Mouse (Mus musculus): ENCODE data around the gene Slc25a51. TPM values are rescaled to one million over a fixed set of nuclear protein-coding genes. Genes with fewer than 3 reads are reported as not detected.
A peak's percentile ranks its signal among the peaks of the same experiment; 100 is the strongest.

The Slc25a51 gene
- polyA plus RNA-seq, 1 experiment from 2014 or later, result 81.0 TPM

DNA sequence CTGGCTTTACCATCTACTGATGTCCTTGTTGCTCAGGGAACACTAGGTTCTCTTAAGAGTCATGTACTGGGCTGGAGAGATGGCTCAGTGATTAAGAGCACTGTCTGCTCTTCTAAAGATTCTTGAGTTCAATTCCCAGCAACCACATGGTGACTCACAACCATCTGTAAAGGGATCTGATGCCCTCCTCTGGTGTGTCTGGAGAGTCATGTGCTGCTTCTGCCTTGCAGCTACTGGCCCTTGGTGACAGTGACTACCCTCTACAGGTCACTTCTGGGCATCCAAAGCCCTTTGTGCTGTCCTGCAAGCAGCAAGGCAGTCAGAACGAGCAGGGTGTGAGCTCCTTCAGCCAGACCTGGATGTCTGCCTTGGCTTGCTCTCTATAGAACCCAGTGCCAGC, 33.2 kb upstream of the Slc25a51 start:
- Histone ChIP-seq H3K27me3 (replicated peaks) (no peaks in the 10 kb centered on the region), H3K27ac (no peak overlapping the region), H3K4me3 (no peak overlapping the region), H3K4me2 (no peak overlapping the region), H3K4me1 (peaks cover 9% of the 10 kb centered on the region; the same call in 1 of the 2 replicates), H3K36me3 (peaks cover 94% of the 10 kb centered on the region), H3K9ac (no peak overlapping the region), H3K9me3 (replicated peaks) (no peaks in the 10 kb centered on the region)
- ATAC-seq, result no peak
- 65% methylated on average over 1 of the region's 1 CpGs for WGBS (ENCODE audit: insufficient replicate concordance)

DNA sequence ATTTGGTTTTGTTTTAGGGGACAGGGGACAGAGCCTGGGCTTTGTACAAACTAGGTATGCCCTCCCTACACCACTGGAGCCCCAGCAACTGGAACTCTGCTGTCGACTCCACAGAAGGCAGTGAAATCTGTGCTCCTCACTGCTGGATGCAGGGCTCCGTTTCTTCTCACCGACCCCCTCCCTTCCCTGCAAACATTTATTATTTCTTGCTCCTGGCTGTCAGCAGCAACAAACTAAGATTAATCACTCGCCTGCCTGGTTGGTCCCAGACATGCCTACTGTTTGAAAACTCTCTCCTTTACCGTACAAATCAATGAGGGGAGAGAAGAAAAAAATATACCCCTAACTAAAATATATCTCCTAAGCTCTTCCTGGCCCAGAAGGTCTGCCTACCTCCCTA, 30.7 kb upstream of the Slc25a51 start:
- Histone ChIP-seq H3K4me1 (peaks cover 15% of the 10 kb centered on the region), H3K27me3 (replicated peaks) (no peaks in the 10 kb centered on the region), H3K9ac (no peak overlapping the region), H3K27ac (no peak overlapping the region), H3K9me3 (replicated peaks) (no peaks in the 10 kb centered on the region), H3K4me2 (no peak overlapping the region), H3K4me3 (no peak overlapping the region), H3K36me3 (peaks cover 89% of the 10 kb centered on the region)
- ATAC-seq, result no peak
- 56% methylated on average over 5 of the region's 5 CpGs for WGBS (ENCODE audit: insufficient replicate concordance)

DNA sequence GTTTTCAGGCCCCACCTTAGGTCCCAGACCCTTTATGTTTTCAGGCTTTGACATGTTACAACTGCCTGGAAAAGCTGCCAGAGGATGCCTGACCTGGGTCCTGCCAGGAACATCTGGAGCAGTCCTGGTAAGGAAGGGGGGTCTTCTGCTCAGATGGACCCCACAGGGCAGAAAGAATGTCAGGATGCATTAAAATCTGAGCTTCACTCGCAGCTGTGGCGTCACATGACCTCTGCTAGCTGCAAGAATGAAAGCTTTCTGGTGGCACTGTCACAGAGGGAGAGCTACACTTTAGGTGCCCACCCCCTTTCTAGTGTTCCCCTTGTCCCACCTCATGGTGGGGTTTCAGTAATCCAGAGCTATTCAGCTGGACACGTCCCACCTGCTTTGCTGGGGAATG, 28.4 kb upstream of the Slc25a51 start:
- H3K9ac ChIP-seq, result no peak overlapping the region
- H3K4me2 ChIP-seq, result no peak overlapping the region
- H3K27ac ChIP-seq, result no peak overlapping the region
- H3K4me1 ChIP-seq, result peaks cover 15% of the 10 kb centered on the region
- 72% methylated on average over 3 of the region's 3 CpGs for WGBS (ENCODE audit: insufficient replicate concordance)
- no peaks in the 10 kb centered on the region for H3K9me3 ChIP-seq (replicated peaks)
- peaks cover 75% of the 10 kb centered on the region for H3K36me3 ChIP-seq
- H3K27me3 ChIP-seq (replicated peaks), result no peaks in the 10 kb centered on the region
- H3K4me3 ChIP-seq, result no peak overlapping the region
- no peak for ATAC-seq

DNA sequence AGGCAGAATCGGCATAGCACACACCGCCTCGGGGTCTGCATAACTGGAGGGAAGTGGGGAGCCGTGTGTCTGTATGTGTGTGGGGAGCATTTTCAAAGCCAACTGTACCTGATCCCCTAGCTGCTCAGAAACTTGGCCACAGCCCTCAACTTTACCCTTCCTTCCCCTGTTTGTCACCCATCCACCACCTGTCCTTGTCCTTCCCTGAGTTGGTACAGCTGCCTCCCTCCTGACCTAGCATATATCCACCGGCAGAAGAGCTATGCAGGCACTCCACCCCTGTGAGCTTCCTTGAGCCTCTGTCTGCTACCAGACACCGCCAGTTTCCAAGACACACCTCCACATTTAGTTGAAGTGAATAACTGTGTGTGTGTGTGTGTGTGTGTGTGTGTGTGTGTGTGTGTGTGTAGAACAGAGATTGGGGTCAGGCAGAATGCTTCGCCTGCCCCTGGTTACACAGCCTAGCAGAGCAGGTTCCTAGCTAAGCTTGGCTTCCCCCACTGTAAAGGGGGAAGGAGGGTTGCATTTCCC, 27.9 kb upstream of the Slc25a51 start:
- WGBS (ENCODE audit: insufficient replicate concordance), result 68% methylated on average over 7 of the region's 7 CpGs

GRCm38 (mm10) chr4:45435899-45436298, 27.3 kb upstream of the Slc25a51 start:
- H3K27ac ChIP-seq, result no peak overlapping the region
- H3K4me1 ChIP-seq, result peaks cover 15% of the 10 kb centered on the region
- no peaks in the 10 kb centered on the region for H3K9me3 ChIP-seq (replicated peaks)
- H3K27me3 ChIP-seq (replicated peaks), result no peaks in the 10 kb centered on the region
- ATAC-seq, result no peak
- no peak overlapping the region for H3K9ac ChIP-seq
- WGBS (ENCODE audit: insufficient replicate concordance), result 56% methylated on average over 2 of the region's 2 CpGs
- no peak overlapping the region for H3K4me2 ChIP-seq
- no peak overlapping the region for H3K4me3 ChIP-seq
- H3K36me3 ChIP-seq, result peaks cover 68% of the 10 kb centered on the region

More for the DNA sequence above, 27.9 kb upstream of the Slc25a51 start:
- Histone ChIP-seq H3K4me3 (no peak overlapping the region), H3K4me1 (peaks cover 15% of the 10 kb centered on the region), H3K27me3 (replicated peaks) (no peaks in the 10 kb centered on the region), H3K27ac (no peak overlapping the region), H3K36me3 (peaks cover 74% of the 10 kb centered on the region), H3K9me3 (replicated peaks) (no peaks in the 10 kb centered on the region), H3K4me2 (no peak overlapping the region), H3K9ac (no peak overlapping the region)
- no peak for ATAC-seq

GRCm38 (mm10) chr4:45434681-45435080, 26.1 kb upstream of the Slc25a51 start:
- Histone ChIP-seq H3K4me1 (peaks cover 15% of the 10 kb centered on the region), H3K9me3 (replicated peaks) (no peaks in the 10 kb centered on the region)
- 75% methylated on average over 4 of the region's 4 CpGs for WGBS (ENCODE audit: insufficient replicate concordance)

GRCm38 (mm10) chr4:45434071-45434470, 25.5 kb upstream of the Slc25a51 start:
- no peak for ATAC-seq
- no peaks in the 10 kb centered on the region for H3K27me3 ChIP-seq (replicated peaks)
- H3K9ac ChIP-seq, result no peak overlapping the region
- peaks cover 15% of the 10 kb centered on the region for H3K4me1 ChIP-seq
- no peaks in the 10 kb centered on the region for H3K9me3 ChIP-seq (replicated peaks)
- H3K4me3 ChIP-seq, result no peak overlapping the region
- peaks cover 61% of the 10 kb centered on the region for H3K36me3 ChIP-seq
- no peak overlapping the region for H3K4me2 ChIP-seq
- no peak overlapping the region for H3K27ac ChIP-seq
- WGBS (ENCODE audit: insufficient replicate concordance), result 87% methylated on average over 12 of the region's 12 CpGs

More at GRCm38 (mm10) chr4:45434681-45435080, 26.1 kb upstream of the Slc25a51 start:
- no peak overlapping the region for H3K4me2 ChIP-seq
- H3K36me3 ChIP-seq, result peaks cover 64% of the 10 kb centered on the region
- no peak overlapping the region for H3K4me3 ChIP-seq
- H3K9ac ChIP-seq, result no peak overlapping the region
- no peak overlapping the region for H3K27ac ChIP-seq
- no peak for ATAC-seq
- H3K27me3 ChIP-seq (replicated peaks), result no peaks in the 10 kb centered on the region

GRCm38 (mm10) chr4:45431806-45432205, 23.2 kb upstream of the Slc25a51 start:
- Histone ChIP-seq H3K27ac (no peak overlapping the region), H3K4me3 (no peak overlapping the region), H3K36me3 (peaks cover 41% of the 10 kb centered on the region), H3K27me3 (replicated peaks) (no peaks in the 10 kb centered on the region), H3K4me1 (peaks cover 13% of the 10 kb centered on the region), H3K4me2 (no peak overlapping the region), H3K9me3 (replicated peaks) (no peaks in the 10 kb centered on the region), H3K9ac (no peak overlapping the region)
- 73% methylated on average over 3 of the region's 3 CpGs for WGBS (ENCODE audit: insufficient replicate concordance)
- ATAC-seq, result no peak

- H3K9me3 ChIP-seq (replicated peaks), result no peaks in the 10 kb centered on the region
- peaks cover 36% of the 10 kb centered on the region for H3K36me3 ChIP-seq
- H3K27me3 ChIP-seq (replicated peaks), result no peaks in the 10 kb centered on the region
- no peak overlapping the region for H3K4me2 ChIP-seq
- H3K9ac ChIP-seq, result no peak overlapping the region
- H3K4me1 ChIP-seq, result peaks cover 8% of the 10 kb centered on the region
- no peak overlapping the region for H3K27ac ChIP-seq
- H3K4me3 ChIP-seq, result no peak overlapping the region
- WGBS (ENCODE audit: insufficient replicate concordance), result 82% methylated on average over 3 of the region's 3 CpGs
- no peak for ATAC-seq
These were observed 22.8 kb upstream of the Slc25a51 start for GRCm38 (mm10) chr4:45431316-45431715.

- no peak overlapping the region for H3K9ac ChIP-seq
- H3K4me3 ChIP-seq, result no peak overlapping the region
- 79% methylated on average over 7 of the region's 7 CpGs for WGBS (ENCODE audit: insufficient replicate concordance)
- H3K36me3 ChIP-seq, result peaks cover 21% of the 10 kb centered on the region
- no peak overlapping the region for H3K27ac ChIP-seq
- no peaks in the 10 kb centered on the region for H3K4me1 ChIP-seq
- H3K9me3 ChIP-seq (replicated peaks), result no peaks in the 10 kb centered on the region
- ATAC-seq, result no peak
- H3K4me2 ChIP-seq, result no peak overlapping the region
- H3K27me3 ChIP-seq (replicated peaks), result no peaks in the 10 kb centered on the region
These were observed 20.9 kb upstream of the Slc25a51 start for GRCm38 (mm10) chr4:45429451-45429850.

GRCm38 (mm10) chr4:45426724-45427457, 18.3 kb upstream of the Slc25a51 start:
- WGBS (ENCODE audit: insufficient replicate concordance), result 71% methylated on average over 13 of the region's 13 CpGs
- Histone ChIP-seq H3K4me2 (no peak overlapping the region), H3K36me3 (peaks cover 31% of the 10 kb centered on the region), H3K4me1 (peaks cover 9% of the 10 kb centered on the region; the same call in 1 of the 2 replicates), H3K4me3 (no peak overlapping the region), H3K27me3 (replicated peaks) (no peaks in the 10 kb centered on the region), H3K9ac (no peak overlapping the region), H3K9me3 (replicated peaks) (no peaks in the 10 kb centered on the region), H3K27ac (no peak overlapping the region)
- no peak for ATAC-seq

DNA sequence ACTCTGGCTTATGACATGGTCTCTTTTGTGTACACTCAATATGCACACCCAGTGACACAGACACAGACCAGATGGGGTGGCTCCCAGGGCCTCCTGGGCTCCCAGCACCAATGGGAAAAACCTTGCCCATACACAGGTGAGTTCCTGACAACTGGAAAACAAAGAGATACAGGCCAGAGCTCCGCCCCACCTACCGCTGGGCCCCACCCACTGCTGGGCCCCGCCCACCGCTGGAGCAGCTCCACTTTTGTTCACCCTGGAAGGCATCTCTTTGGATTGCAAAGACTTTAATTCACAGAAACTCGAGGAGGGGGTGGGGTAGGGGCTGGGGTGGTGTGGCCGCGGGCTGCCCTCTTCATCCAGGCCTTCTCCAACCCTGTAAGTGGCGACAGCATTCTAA, 14.8 kb upstream of the Slc25a51 start:
- 41% methylated on average over 8 of the region's 8 CpGs for WGBS (ENCODE audit: insufficient replicate concordance)
- Histone ChIP-seq H3K27ac (no peak overlapping the region), H3K4me2 (no peak overlapping the region), H3K27me3 (replicated peaks) (no peaks in the 10 kb centered on the region; the same call in 1 of the 2 replicates), H3K9me3 (replicated peaks) (no peaks in the 10 kb centered on the region), H3K4me3 (no peak overlapping the region), H3K36me3 (peaks cover 21% of the 10 kb centered on the region), H3K4me1 (peaks cover 19% of the 10 kb centered on the region), H3K9ac (no peak overlapping the region; the same call in 1 of the 2 replicates)
- ATAC-seq, result peak; percentile 5; the same call in 1 of the 2 replicates
